Mouse (Mus musculus) left cerebral cortex, adult 8-10 months (tissue): ENCODE data around the gene Col20a1. TPM values are rescaled to one million over a fixed set of nuclear protein-coding genes. Genes with fewer than 3 reads are reported as not detected.

Experiments
- DNase-seq, 2 experiments: peaks; one replicate each; pipeline ENCODE4 v3.0.0; 2022; ENCODE audit warnings: low spot score in 2 of 2
- total RNA-seq, 4 experiments: library from RNA; stranded (reverse); gene quantifications; 2 replicates each; pipeline ENCODE4 v1.2.4; 2022

The Col20a1 gene
- total RNA-seq, 4 experiments from 2014 or later = 1.1 to 3.2 (median 1.2) TPM

DNA sequence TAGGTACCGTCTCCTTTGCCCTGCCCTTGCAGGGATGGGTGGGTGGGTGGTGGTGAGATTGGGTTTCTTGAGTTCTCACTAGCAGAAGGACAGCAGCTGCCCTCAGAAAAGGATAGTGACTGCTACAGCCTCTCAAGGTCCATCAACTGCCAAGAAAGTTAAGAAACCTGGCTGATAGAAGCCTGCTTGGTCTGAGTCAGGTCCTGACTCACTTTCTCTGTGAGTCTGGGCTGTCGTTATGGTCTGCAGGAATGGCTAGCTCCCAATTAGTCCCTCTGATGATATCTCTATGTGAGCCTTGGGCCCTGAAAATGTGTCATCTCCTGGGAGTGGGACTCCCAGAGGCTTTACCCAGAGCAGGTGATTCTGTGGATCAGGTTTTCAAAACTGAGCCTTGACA, 8.0 kb downstream of the Col20a1 start:
- no peak for DNase-seq

DNA sequence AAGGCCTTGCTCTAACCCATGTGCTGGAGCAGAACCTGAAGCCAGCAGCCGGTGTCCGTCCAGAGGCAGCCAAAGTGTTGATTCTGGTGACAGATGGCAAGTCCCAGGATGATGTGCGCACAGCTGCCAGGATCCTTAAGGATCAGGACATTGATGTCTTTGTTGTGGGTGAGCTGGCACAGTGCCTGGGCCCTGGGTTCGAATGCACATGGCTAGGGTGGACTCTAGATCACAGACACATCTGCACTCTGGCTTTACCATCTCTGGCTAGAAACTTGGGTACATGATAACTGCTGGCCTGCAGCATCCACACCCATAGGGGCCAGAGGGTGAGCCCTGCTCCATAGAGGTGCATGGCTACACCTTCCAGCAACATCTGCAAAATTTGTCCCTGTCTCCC, 9.1 kb downstream of the Col20a1 start:
- DNase-seq = no peak

GRCm38 (mm10) chr2:180996436-180996835, 10.1 kb downstream of the Col20a1 start:
- peak; percentile 28 to 39 for DNase-seq

GRCm38 (mm10) chr2:180996905-180997304, 10.6 kb downstream of the Col20a1 start:
- no peak for DNase-seq

DNA sequence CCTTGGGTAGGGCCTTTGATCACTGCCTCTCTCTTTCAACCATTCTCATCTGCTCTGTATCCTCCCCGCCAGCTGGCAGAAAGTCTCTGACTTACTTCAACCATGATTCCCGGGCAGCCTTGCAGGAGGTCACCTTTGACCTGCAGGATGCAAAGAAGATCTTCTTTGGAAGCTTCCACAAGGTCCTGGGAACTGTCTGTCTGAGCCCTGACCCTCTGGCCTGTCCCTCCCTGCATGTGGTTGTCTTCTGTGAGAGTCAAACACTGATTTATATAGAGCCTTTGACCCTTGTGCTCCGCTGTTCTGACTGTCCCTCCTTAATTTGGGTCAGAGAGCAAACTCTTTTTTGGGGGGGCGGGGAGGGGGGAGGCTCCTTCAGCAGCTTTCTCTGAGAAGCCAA, 20.7 kb downstream of the Col20a1 start:
- no peak for DNase-seq

- DNase-seq = no peak
Measured at GRCm38 (mm10) chr2:181008339-181008738, 22.0 kb downstream of the Col20a1 start.

DNA sequence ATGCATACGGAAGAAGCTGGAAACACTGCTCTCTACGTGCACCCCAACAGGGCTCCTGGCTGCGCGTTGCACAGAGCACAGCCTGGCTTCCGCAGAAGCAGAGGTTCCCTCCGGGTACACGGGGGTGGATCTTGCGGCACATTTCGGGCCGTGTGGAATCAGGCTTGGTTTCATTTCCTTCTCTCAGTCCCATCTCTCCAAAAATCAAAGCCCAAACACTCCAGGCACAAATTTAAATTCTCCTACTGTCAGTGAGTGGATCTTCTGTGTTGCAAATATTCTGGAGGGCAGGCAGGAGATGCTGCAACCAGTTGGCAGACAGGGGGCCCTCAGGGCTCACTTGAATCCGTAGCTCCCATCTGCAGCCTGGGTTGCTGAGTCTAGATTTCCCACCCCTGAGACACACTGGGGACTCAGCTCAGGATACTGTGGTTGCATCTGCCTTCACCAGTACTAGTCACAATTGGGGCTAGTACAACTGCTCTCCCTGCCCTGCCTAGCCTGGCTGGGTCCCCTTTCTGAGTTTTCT, 45.1 kb downstream of the Col20a1 start:
- DNase-seq = peak in 1 of 2 experiments; percentile 34

DNA sequence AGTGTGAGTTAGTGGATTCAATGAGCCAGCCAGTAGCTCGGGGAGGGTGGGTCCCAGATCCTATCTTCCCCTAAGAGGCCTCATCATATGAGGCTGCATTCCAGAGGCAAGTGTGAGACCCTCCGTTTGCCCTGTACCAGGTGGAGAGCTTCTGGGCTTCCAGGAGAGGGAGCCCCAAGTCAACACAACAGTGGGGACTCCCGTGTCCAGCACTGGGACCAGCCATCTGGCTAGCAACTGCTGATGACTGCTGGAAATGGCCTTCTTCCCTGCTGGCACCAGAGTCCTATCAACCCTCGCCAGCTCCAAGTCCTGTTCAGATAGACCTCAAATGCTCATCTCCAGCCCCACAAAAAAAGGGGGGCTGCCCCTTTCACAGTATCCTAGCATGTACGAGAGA, 46.1 kb downstream of the Col20a1 start:
- no peak for DNase-seq

DNA sequence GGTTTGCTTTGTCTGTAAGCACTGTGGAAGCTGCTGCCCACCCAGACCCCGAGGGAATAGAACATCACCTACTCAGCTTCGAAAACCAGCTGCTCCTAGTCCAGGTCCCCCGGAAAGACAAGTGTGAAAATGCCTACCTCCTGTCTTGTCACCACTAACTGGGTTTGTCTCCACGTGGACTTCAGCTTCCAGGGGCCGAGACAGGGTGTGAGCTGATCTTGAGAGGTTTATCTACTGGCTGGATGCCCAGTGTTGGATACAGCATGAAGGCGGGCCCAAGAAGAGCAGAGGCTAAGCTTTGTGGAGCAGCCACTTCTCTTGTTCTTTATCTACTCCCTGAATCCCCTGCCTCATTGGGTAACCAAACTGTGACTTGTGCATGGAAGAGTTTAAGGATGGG, 47.0 kb downstream of the Col20a1 start:
- DNase-seq = no peak

DNA sequence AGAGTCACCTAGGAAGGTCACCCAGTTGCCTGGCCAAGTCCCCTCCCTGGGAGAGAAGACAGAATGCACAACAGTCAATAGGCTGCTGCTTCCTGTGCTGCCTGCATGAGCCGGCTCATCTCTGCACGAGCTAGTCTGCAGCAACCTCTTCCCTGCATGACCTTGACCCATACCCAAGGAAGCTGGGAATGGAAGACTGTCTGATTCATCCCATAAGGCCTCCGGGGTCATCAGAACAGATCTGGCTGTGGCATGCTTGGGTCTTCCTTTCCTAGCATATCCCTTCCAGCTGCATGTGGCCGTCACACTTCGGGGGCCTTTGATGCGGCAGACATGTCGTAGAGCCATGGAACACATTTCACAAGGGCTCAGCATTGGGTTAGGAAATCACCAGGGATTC, 48.9 kb downstream of the Col20a1 start:
- no peak for DNase-seq

- DNase-seq = no peak
Measured at GRCm38 (mm10) chr2:181036561-181036960, 50.2 kb downstream of the Col20a1 start.

GRCm38 (mm10) chr2:181038644-181039355, 52.5 kb downstream of the Col20a1 start:
- no peak for DNase-seq

DNA sequence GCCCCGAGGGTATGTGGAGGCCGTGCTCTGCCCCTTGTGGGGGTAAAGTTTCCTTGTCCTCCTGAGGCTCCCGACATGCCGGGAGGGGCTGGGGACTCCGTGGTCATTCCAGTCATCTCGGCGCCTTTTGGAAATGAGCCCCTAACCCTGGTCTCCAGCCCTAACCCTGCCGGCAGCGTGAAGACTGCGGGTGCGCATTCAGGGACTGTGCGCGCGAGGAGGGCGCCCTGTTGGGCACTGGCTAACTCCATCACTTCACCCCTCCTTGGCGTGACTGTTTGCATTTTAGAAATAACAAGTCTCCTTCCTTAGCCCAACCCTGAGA, 53.0 kb downstream of the Col20a1 start:
- no peak for DNase-seq

GRCm38 (mm10) chr2:181041941-181042340, 55.6 kb downstream of the Col20a1 start:
- DNase-seq = no peak

- DNase-seq = no peak
Measured at GRCm38 (mm10) chr2:181042376-181042775, 56.0 kb downstream of the Col20a1 start.

- DNase-seq = no peak
Measured at GRCm38 (mm10) chr2:181043437-181043836, 57.1 kb downstream of the Col20a1 start, which contains the start of gene Chrna4. Gene Chrna4 (minus strand): TSS chr2:181043546.

GRCm38 (mm10) chr2:181044001-181044400, 57.7 kb downstream of the Col20a1 start:
- no peak for DNase-seq

DNA sequence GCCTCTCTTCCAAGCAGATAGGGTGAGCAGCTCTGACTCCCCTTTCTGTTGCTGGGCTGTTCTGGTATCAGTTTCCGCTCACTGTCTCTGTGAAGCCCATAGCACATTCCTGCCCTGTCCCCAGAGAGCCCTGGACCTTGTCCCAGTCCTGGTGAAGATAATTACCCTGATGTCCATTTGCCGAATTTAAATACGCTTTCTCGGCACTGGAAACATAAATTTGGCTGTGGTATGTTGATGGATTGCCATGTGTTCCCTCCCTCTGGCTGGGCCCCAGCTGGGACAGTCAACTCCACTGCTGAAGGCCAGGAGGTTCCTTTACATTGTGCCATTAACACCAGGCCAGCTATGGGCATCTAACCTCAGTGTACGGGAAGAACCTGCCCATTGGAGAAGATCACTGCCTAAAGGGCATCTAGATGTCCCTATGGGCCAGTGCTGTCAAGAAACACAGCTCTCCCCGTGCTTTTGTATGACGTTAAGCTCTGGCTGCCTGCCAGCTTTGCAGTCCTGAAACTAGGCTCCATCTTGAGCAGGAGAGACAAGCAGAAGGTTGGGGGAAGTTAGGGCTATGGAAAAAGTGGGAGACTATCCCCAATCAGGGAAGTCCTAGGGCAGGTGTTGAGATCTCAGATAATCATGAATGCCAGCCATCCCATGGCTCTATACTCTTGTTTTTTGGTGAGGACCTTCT, 62.1 kb downstream of the Col20a1 start:
- no peak for DNase-seq

GRCm38 (mm10) chr2:181048986-181049385, 62.7 kb downstream of the Col20a1 start:
- no peak for DNase-seq

DNA sequence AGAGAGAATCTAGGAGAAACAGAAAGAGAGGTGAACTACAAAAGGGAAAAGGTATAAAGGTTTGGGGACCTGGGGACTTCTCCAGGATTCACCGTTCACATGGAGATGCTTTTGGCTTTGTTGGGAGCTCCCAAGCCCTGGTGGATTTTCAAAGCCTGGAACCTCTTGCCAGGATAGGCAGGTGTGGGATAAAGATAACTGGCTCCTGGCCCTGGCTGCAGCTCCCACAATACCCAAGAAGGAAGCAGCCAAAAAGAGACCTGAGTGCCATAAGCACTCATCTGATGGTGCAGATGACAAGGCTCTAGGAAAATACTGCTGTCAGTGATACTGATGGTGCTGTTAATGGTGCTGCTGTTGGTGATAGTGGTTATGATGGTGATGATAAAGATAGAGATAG, 65.8 kb downstream of the Col20a1 start:
- DNase-seq = no peak

GRCm38 (mm10) chr2:181057341-181057740, 71.0 kb downstream of the Col20a1 start:
- no peak for DNase-seq

- DNase-seq = no peak
Measured at GRCm38 (mm10) chr2:181058193-181058592, 71.9 kb downstream of the Col20a1 start.

- DNase-seq = peak in 1 of 2 experiments; percentile 81
Measured at GRCm38 (mm10) chr2:181060127-181060526, 73.8 kb downstream of the Col20a1 start.
